Mouse (Mus musculus): ENCODE data around the gene Dcbld2. TPM values are rescaled to one million over a fixed set of nuclear protein-coding genes. Genes with fewer than 3 reads are reported as not detected.

Dcbld2 gene
- total RNA-seq (2023), result 0.56 TPM

DNA sequence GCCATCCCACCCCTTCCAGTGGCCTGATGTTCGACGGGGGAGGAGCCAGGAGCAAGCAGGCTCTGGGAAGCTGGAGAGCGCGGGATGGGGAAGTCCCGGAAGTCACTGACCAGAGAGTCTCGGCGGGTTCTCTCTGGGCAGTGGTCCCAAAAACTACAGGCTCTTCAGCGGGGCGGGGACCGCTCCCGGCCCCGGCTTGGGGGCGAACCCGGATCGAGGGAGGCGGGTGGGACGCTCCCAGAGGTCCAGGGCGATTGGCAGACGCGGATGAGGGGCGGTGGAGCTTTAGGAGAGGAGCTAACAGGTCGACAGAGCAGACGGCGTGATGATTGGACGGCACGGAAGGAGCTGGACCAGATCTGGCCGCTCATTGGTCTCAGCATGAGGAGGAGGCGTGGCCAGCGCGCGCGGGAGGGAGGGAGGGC, at the start of gene Dcbld2:
Gene Dcbld2, plus strand, starts transcription at position 382 of the 425 bp plus-strand sequence.

Other genes starting within 250 kb of the Dcbld2 start
- gene St3gal6, start 115.8 kb downstream of the Dcbld2 start, total RNA-seq (2023), result 35.7 TPM
- gene Gm813, start 208.5 kb downstream of the Dcbld2 start, total RNA-seq (2023), result not detected
- not detected for gene E330017A01Rik, start 230.3 kb downstream of the Dcbld2 start, total RNA-seq (2023)